Mouse (Mus musculus) midbrain, embryonic 11.5 days (tissue): ENCODE measurements around the gene Trpc1. TPM values are rescaled to one million over a fixed set of nuclear protein-coding genes. Genes with fewer than 3 reads are reported as not detected.

ENCODE experiments used
- ATAC-seq: fragments of 200-750 bp; cut with Nextera tagmentation; 2 replicates; pipeline ENCODE4 v1.8.0; 2017; ENCODE audit warnings: moderate TSS enrichment, moderate library complexity; ENCODE audit not compliant: low FRiP score
- DNase-seq: peaks from one replicate; pipeline ENCODE4 v3.0.0; 2015; ENCODE audit warnings: low spot score; ENCODE audit errors: missing footprints
- H3K27ac ChIP-seq: fragments of 300-500 bp; sonication (generic); 2 replicates; pipeline ENCODE4 v1.5.1; 2014; ENCODE audit warnings: low read depth, low read length
- H3K27me3 ChIP-seq: fragments of 300-500 bp; sonication (generic); 2 replicates; pipeline ENCODE4 v1.6.1; 2014; ENCODE audit warnings: mild to moderate bottlenecking, low read length, moderate library complexity, mixed read lengths; ENCODE audit not compliant: control insufficient read depth, insufficient read depth
- H3K36me3 ChIP-seq: fragments of 300-500 bp; sonication (generic); 2 replicates; pipeline ENCODE4 v1.6.1; 2014; ENCODE audit warnings: mild to moderate bottlenecking, low read length, moderate library complexity, mixed read lengths; ENCODE audit not compliant: control insufficient read depth, insufficient read depth
- H3K4me1 ChIP-seq: fragments of 300-500 bp; sonication (generic); 2 replicates; pipeline ENCODE4 v1.6.1; 2014; ENCODE audit warnings: low read length; ENCODE audit not compliant: control insufficient read depth, insufficient read depth
- H3K4me2 ChIP-seq: fragments of 300-500 bp; sonication (generic); 2 replicates; pipeline ENCODE4 v1.6.1; 2014; ENCODE audit warnings: mild to moderate bottlenecking, moderate library complexity
- H3K4me3 ChIP-seq: fragments of 300-500 bp; sonication (generic); 2 replicates; pipeline ENCODE4 v1.5.1; 2014; ENCODE audit warnings: low read depth, low read length
- H3K9ac ChIP-seq: fragments of 300-500 bp; sonication (generic); 2 replicates; pipeline ENCODE4 v1.6.1; 2014; ENCODE audit warnings: low read length
- H3K9me3 ChIP-seq: fragments of 300-500 bp; sonication (generic); 2 replicates; pipeline ENCODE4 v1.6.1; 2016; ENCODE audit warnings: low read length; ENCODE audit not compliant: control insufficient read depth
- WGBS: fragments of 180-500 bp; shearing (Covaris S2); extraction: QIAGEN DNeasy Blood & Tissue Kit; methylation state at CpG from one replicate; pipeline ENCODE4 v1.1.7; 2014; 5-methylcytosine and 5-hydroxymethylcytosine counted together
- polyA plus RNA-seq: library from polyadenylated mRNA; unstranded; fragments of >200 nt; fragmentation: Nextera tagmentation; extraction: Ambion mirVana; gene quantifications from 2 replicates; pipeline ENCODE4 v1.2.1, GENCODE M21; 2014

Trpc1 gene
- polyA plus RNA-seq, 1 experiment from 2014 or later: 3.1 TPM

DNA sequence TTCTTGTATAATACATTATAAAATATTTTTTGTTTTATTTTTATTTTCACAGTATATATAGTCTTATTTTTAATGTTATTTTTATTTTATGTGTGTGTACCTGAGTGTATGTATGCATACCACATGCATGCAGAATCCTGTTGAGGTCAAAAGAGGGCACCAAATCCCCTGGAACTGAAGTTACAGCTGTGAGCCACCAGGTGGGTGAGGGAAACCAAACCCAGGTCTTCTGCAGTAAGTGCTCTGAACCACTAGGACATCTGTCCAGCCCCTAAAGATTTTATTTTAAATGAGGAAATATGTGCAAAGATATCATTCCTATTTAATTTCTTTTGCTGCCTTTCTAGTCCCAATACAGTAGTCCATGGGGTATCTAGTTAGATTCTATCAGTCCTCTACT is 41.2 kb downstream of the Trpc1 start:
- Histone ChIP-seq H3K36me3 (no peaks in the 10 kb centered on the region), H3K4me1 (no peaks in the 10 kb centered on the region), H3K9me3 (no peaks in the 10 kb centered on the region), H3K4me2 (no peak overlapping the region), H3K27ac (no peak overlapping the region), H3K27me3 (no peaks in the 10 kb centered on the region), H3K9ac (no peak overlapping the region), H3K4me3 (no peak overlapping the region)
- DNase-seq: no peak
- no peak for ATAC-seq

DNA sequence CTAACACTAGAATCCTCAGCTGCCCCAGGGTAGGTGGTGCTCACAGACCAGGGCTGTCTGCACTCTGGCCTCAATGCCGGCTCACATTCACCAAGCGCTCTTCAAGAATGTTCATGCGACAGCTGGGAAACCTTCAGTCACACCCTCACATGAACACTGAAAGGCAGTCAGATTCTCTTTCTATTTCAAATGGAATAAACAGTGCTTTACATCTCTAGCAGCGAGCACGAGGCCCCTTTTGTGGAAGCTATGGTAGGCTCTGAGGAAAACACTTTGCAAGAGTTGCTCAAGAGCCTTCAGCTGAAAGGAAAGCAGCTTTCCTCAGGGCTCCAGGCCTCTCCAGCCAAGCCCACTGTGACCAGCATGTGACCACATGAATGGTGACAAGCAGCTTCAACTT is 44.8 kb downstream of the Trpc1 start:
- no peaks in the 10 kb centered on the region for H3K36me3 ChIP-seq
- DNase-seq: no peak
- no peaks in the 10 kb centered on the region for H3K4me1 ChIP-seq
- no peaks in the 10 kb centered on the region for H3K27me3 ChIP-seq
- no peak for ATAC-seq
- no peak overlapping the region for H3K9ac ChIP-seq
- H3K27ac ChIP-seq: no peak overlapping the region
- H3K4me3 ChIP-seq: no peak overlapping the region
- H3K4me2 ChIP-seq: no peak overlapping the region
- H3K9me3 ChIP-seq: no peaks in the 10 kb centered on the region
- WGBS: 87% methylated on average over 5 of the region's 5 CpGs

DNA sequence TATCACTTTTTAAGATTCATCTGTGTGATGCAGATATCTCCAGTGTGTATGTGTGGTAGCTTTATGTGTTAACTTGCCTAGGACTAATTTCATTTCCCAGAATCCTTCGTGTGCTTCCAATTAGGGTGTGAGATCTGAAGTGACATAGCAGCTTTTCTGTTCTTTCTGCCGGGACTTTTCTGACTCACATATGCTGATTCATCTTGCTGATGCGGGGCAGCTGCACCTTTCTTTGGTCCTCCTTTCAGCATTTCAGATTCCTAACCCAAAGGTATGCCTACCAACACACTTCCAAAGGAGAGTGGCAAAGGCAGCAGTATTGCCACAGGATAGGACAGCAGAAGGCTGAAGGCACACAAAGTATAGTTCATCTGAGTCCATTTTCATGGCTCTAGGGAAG is 46.1 kb downstream of the Trpc1 start:
- H3K4me3 ChIP-seq: no peak overlapping the region
- H3K9me3 ChIP-seq: no peaks in the 10 kb centered on the region
- WGBS: 89% methylated on average over 3 of the region's 3 CpGs
- no peak overlapping the region for H3K4me2 ChIP-seq
- H3K27ac ChIP-seq: no peak overlapping the region
- no peak overlapping the region for H3K9ac ChIP-seq
- no peaks in the 10 kb centered on the region for H3K27me3 ChIP-seq
- H3K36me3 ChIP-seq: no peaks in the 10 kb centered on the region
- ATAC-seq: no peak
- no peak for DNase-seq
- no peaks in the 10 kb centered on the region for H3K4me1 ChIP-seq

DNA sequence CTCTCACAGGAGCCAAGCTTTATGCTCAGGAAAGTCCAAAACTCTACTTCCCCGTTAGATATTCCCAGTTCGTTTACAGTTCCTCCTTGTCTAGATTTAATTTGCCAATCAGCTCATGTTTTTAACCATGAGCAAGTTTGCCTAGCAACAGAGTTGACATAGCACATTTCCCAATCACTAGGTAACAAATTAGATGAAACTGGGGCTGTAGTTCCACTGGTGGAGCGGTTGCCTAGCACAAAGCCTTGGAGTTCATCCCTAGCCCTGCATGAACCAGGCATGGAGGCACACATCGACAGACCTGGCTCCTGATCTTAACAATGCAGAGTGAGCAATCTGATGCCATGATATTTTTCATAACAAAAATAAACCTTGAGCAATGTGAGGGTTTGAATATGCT is 50.9 kb downstream of the Trpc1 start:
- DNase-seq (no peak), ATAC-seq (no peak)
- Histone ChIP-seq H3K36me3 (no peaks in the 10 kb centered on the region), H3K27ac (no peak overlapping the region), H3K4me1 (no peaks in the 10 kb centered on the region), H3K27me3 (no peaks in the 10 kb centered on the region), H3K9ac (no peak overlapping the region), H3K4me2 (no peak overlapping the region), H3K9me3 (no peaks in the 10 kb centered on the region), H3K4me3 (no peak overlapping the region)
- 75% methylated on average over 4 of the region's 4 CpGs for WGBS

DNA sequence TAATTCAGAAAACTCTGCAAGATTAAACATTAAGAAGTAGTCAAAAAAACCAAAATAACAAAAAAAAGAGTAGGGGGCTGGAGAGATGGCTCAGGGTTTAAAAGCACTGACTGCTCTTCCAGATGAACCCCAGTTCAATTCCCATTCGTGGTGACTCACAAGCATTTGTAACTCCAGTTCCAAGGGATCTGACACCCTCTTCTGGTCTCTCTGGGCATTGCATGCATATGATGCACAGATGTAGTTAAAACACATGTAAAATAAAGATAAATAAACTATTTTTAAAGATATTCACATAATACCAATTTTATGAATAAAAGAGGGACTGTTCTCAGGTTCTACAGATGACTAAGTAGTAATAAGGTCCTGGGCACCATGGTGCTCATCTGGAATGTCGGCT is 52.4 kb downstream of the Trpc1 start:
- Histone ChIP-seq H3K27me3 (no peaks in the 10 kb centered on the region), H3K9me3 (no peaks in the 10 kb centered on the region), H3K4me3 (no peak overlapping the region), H3K36me3 (no peaks in the 10 kb centered on the region), H3K9ac (no peak overlapping the region), H3K4me2 (no peak overlapping the region), H3K4me1 (no peaks in the 10 kb centered on the region), H3K27ac (no peak overlapping the region)
- 65% methylated on average over 2 of the region's 2 CpGs for WGBS
- DNase-seq: no peak
- no peak for ATAC-seq

DNA sequence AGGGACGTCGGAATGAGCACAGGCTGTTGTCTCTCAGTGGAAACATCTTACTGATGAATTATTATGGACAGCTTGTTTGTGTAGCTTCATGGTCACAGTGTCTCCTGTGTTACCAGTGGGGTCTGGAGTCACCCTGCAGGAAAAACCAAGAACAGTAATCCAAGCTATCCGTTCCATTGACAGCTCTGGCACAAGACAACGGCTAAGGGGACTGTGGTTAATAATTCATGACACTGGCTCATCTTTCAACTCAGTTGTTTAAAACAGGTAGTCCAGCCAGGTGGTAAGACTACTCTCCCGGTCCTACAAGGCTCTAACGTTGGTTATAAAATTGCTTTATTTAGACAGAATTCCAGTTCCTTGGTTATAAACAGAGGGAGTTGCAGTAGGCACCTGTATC is 53.6 kb downstream of the Trpc1 start:
- no peak for ATAC-seq
- H3K27ac ChIP-seq: no peak overlapping the region
- no peak overlapping the region for H3K4me3 ChIP-seq
- WGBS: 87% methylated on average over 6 of the region's 6 CpGs
- no peak for DNase-seq
- H3K4me1 ChIP-seq: no peaks in the 10 kb centered on the region
- no peaks in the 10 kb centered on the region for H3K9me3 ChIP-seq
- no peak overlapping the region for H3K4me2 ChIP-seq
- no peaks in the 10 kb centered on the region for H3K36me3 ChIP-seq
- H3K27me3 ChIP-seq: no peaks in the 10 kb centered on the region
- no peak overlapping the region for H3K9ac ChIP-seq

DNA sequence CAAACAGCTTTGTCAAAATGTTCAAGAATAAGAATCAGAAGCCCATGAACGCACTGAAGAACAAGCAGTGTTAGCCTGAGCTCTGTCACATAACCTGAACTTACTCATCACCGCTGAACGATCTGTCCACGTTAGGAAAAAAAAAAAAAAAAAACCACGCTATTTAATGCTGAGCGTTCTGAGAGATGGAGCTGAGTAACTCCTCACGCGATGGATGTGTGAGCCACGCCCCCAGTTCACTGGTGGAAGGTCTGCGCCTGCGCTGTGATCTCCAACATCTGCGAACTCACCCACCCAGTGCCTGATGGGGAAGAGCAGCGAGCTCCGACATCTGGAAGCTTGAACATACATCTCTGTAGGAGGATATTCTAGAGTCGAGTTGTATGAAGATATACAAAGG is 55.2 kb downstream of the Trpc1 start:
- Histone ChIP-seq H3K27me3 (no peaks in the 10 kb centered on the region), H3K36me3 (no peaks in the 10 kb centered on the region), H3K9ac (no peak overlapping the region), H3K9me3 (no peaks in the 10 kb centered on the region), H3K4me2 (no peak overlapping the region), H3K4me3 (no peak overlapping the region), H3K4me1 (no peaks in the 10 kb centered on the region), H3K27ac (no peak overlapping the region)
- 92% methylated on average over 15 of the region's 15 CpGs for WGBS
- ATAC-seq (no peak), DNase-seq (no peak)

DNA sequence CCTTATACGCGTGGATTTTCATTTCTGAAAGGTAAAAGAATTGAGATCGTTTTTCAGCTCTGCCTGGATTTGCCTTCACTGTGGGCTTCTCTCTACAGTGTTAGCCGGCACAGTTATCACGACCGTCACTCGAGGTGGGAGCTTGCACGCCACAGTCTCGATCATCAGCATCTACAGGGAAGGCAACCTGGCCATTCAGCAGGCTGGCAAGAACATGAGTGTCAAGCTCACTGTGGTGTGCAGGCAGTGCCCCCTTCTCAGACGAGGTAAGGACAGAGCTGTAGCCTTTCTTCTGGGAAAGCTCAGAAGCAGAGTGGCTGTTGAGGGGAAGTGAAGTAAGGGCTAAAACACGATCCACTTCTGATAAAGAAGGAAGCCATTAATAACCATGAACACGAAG is 55.6 kb downstream of the Trpc1 start:
- Histone ChIP-seq H3K9ac (no peak overlapping the region), H3K9me3 (no peaks in the 10 kb centered on the region), H3K4me1 (no peaks in the 10 kb centered on the region), H3K4me2 (no peak overlapping the region), H3K27ac (no peak overlapping the region), H3K36me3 (no peaks in the 10 kb centered on the region), H3K27me3 (no peaks in the 10 kb centered on the region), H3K4me3 (no peak overlapping the region)
- WGBS: 88% methylated on average over 12 of the region's 12 CpGs
- ATAC-seq (no peak), DNase-seq (no peak)

DNA sequence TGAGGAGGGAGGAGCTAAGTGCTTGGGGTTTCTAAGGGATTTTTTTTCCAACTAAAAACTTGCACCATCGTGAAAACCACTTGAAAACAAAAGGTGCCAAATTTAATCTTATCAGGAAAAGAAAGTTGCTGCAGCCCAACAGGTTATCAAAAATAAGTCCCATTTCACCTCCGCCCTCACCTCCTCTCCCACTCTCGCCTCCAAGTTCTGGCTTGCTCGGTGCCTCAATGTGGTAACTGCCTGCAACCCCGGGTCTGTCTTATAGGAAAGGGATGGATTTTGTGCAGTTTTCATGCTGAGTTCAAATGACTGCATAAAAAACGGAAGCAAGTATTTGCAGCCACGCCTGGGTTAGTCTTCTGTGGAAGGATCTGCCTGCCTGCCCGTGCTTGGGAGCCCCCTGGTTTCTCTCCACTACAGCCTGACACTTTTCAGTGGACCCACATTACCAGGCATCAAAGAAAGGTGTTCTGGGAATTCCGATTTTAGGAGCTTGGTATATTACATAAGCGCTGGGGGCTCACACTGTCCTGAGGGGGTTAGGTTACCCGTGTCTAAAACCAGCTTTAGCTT is 56.6 kb downstream of the Trpc1 start:
- H3K36me3 ChIP-seq: no peaks in the 10 kb centered on the region
- no peak overlapping the region for H3K4me3 ChIP-seq
- no peak overlapping the region for H3K4me2 ChIP-seq
- H3K9ac ChIP-seq: no peak overlapping the region
- H3K4me1 ChIP-seq: no peaks in the 10 kb centered on the region
- no peaks in the 10 kb centered on the region for H3K27me3 ChIP-seq
- no peak for DNase-seq
- H3K27ac ChIP-seq: no peak overlapping the region
- WGBS: 86% methylated on average over 11 of the region's 11 CpGs
- ATAC-seq: no peak
- H3K9me3 ChIP-seq: no peaks in the 10 kb centered on the region

DNA sequence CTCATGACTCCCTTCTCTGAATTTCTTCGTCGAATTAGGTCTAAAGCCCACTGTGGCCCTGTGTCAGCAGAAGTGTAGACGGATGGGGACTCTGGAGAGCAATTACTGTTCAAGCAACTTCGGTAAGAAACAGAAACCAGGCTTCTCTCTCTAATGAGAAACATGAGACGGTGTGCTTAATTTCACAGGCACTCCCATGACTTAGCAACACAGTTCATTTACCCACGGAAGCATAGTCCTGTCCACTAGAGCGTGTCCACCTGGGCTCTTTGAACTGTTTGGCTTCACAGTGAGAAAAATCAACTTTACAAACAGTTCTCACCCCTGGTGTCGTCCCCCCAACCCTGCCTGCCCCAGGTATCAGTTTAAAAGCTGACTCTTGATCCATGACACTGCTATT is 57.4 kb downstream of the Trpc1 start:
- Histone ChIP-seq H3K4me3 (no peak overlapping the region), H3K4me2 (no peak overlapping the region)

More for the DNA sequence above, 57.4 kb downstream of the Trpc1 start:
- no peak for ATAC-seq
- H3K27me3 ChIP-seq: no peaks in the 10 kb centered on the region
- no peaks in the 10 kb centered on the region for H3K9me3 ChIP-seq
- no peaks in the 10 kb centered on the region for H3K4me1 ChIP-seq
- 76% methylated on average over 8 of the region's 8 CpGs for WGBS
- DNase-seq: no peak
- no peak overlapping the region for H3K9ac ChIP-seq
- H3K27ac ChIP-seq: no peak overlapping the region
- H3K36me3 ChIP-seq: no peaks in the 10 kb centered on the region
